Mouse (Mus musculus) 3T3-L1 (cell line): ENCODE measurements around the gene Nagpa.

Experiments used
- DNase-seq: peaks from one replicate; pipeline ENCODE4 v3.0.0-alpha.2; 2015; ENCODE audit warnings: low read depth, low spot score

Nagpa gene

GRCm38 (mm10) chr16:5202681-5203080, 1.1 kb downstream of the Nagpa start:
- peak; percentile 89 for DNase-seq

- peak; percentile 85 for DNase-seq
These were observed 8.7 kb downstream of the Nagpa start for GRCm38 (mm10) chr16:5195080-5195479.

DNA sequence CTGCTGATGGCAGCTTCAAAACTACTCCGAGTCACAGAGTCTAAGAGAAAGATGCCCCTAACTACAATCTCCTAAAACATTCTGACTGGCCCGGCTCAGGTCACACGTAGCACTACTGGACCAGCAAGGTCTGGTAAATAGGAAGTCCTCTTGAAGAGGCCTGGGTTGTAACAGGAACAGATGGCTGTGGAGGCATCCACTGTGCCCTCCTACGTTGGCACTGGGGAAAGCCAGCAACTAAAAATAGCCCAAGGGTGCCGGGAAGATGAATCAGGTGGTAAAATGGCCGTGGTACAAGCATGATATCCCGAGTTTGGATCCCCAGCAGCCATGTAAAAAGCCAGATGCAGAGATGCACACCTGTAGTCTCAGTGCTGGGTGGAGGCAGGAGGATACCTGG, 17.6 kb downstream of the Nagpa start:
- DNase-seq: no peak

GRCm38 (mm10) chr16:5185691-5186090, 18.1 kb downstream of the Nagpa start:
- DNase-seq: no peak

DNA sequence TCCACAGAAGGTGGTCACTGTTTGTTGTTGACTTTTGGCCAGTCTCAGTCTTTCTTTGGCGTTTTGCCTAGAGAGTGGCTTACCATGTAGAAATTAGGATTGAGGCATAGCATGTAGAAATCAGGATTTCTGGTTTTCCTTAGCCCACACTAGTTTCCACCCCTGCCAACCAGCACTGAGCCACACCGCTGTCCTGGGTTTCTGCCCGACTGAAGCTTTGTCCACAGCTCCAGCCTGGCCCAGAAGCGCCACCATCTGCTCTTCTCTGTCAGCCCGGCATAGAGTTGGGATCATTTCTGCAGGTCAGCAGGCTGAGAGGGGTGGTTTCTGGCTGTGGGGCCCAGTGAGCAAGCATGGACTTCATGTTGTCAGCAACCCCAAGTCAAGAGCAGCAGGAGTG, 18.9 kb downstream of the Nagpa start:
- DNase-seq: no peak

DNA sequence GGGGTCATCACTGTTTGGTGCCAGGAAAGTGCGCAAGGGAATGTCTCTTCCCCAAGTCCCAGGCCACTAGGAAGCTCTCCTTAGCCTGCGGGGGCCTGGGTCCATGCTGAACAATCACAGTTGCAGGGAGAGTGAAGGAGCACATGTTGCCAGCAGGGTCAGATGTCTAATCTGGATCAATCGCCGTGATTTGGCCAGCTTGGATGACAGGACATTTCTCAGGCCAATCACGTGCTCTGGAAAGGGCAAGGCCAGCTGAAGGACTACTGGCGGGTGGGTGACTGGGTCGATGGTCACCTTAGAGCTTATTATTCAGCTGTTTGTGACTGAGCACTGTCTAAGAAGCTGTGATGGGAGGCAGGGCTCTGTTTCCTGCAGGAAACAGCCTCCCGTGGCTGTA, 19.7 kb downstream of the Nagpa start:
- no peak for DNase-seq

GRCm38 (mm10) chr16:5183310-5183975, 20.4 kb downstream of the Nagpa start:
- no peak for DNase-seq

DNA sequence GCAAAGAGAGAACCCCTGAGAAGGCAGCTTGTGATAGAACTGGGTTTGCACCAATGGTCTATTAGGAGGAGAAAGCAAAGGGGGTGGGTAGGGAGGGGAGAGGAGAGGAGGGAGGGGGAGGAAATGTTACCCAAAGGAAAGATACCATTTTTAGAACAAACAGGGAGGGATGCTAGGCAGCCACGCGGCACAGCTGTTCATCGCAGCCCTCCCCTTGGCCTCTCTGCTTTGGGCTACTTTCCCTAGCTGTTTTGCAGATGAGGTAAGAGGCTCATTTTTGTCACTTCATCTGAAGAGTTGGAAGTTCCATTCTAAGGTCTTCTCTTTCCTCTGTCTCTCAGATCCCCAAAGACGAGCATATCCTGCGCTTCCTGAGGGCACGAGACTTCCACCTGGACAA, 31.2 kb downstream of the Nagpa start:
- no peak for DNase-seq

- DNase-seq: no peak
These were observed 35.0 kb downstream of the Nagpa start for GRCm38 (mm10) chr16:5168829-5169228.

DNA sequence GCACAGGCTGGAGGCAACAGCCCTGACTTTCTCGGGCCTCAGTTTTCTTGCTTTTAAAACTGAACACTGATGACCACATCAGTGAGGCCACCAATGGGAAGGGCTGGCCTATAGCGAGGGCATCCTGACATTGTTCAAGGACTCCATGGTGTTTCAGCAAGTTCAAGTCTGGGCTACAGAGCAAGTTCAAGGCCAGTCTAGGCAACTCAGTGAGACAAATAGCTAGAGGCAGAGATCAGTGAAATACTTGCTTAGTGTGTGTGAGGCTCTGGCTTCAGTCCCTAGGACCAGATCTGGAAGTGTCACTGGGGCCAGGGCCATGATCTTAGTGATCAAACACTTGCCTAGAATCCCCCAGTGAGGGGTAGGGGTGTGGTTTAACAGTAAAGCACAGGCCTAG, 35.8 kb downstream of the Nagpa start:
- DNase-seq: no peak

DNA sequence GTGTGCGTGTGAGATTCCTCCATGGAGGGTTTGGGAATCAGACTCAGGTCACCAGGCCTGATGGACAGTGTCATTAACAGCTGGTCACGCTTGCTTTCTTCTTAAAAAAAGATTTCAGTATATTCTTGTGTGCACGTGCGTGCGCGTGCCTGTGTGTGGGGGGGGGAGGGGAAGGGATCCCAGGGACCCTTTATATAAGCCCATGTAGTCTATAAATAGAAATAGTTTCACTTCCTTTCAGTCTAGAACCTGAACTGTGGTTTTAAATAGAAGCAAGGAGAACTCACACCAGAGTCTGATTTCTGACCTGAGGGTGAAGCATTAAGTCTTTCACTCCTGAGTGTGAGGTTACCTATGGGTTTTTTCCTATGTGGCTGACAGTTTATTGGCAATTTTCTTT, 39.5 kb downstream of the Nagpa start:
- DNase-seq: no peak

- DNase-seq: peak; percentile 48
These were observed 44.6 kb downstream of the Nagpa start for GRCm38 (mm10) chr16:5159248-5159647.

DNA sequence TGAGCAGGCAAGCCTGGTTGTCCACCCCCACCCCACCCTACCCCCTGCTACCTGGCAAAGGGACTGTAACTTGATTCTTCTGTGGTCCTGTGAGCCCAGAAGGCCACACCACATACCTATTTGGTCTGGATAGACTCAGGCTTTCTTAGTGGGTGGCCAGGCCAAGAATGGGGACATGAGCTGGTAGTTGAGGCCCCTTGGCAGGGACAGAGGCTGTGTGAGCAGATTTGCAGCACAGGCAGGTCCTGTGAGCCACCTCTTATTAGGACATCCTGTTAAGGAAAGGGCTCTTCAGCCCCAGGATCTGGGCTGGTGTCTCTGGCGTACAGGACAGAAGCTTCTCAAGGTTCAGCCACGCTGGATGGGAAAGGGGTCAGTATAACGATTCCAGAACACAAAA, 46.7 kb downstream of the Nagpa start:
- DNase-seq: no peak

- DNase-seq: no peak
These were observed 47.3 kb downstream of the Nagpa start for GRCm38 (mm10) chr16:5156495-5156894.

- no peak for DNase-seq
These were observed 48.8 kb downstream of the Nagpa start for GRCm38 (mm10) chr16:5155014-5155413.

DNA sequence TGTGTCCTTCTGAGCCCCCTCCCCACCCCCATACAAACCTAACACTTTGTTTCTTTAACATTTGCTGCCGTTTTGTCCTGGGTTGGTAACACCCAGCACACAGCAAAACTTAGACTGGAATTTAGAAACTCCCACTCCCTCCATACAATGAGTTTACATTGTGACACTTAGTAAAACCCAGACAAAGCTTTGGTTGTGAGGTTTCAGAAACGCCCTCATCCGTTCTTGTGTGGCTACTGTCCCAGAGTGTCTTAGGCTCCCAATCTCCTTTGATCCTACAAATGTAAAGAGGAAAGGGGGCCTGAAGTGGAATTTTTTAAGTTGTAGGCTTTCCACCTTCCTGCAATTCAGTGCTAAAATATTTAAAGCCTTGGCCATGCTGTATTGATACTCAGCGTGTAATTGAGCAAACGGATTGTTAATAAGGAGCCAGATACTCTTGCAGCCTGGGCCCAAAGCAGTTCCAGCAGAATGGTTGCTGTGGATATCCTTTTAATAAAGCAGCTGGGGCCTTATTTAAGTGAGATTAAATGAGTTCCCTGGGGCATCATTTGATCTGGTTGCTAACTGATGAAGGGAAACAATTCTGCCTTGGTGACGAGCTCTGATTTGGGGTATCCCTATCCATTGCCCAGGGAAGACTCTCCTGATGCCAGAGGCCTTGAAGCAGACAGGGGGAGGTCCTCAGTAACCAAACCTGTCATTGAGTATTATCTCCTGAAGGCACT, 50.3 kb downstream of the Nagpa start:
- DNase-seq: no peak

DNA sequence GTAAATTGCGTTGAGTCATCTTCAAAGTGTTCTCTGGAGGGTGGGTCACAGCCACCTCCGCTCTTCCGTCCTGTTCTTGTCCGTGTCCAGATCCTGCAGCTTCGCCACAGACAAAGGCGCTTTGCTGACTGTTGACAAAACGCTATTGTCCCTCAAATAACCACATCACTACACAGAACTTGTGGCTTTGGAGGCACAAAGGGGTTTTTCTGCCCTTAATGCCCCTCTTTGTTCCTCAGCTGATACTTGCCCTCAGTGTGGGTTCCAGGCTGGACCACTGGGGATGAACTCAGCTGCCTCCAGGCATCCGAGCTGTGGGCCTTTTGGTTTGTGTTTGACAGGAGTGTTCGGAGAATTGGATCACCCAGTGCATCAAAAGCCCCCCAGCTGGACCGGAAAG, 53.3 kb downstream of the Nagpa start:
- no peak for DNase-seq

DNA sequence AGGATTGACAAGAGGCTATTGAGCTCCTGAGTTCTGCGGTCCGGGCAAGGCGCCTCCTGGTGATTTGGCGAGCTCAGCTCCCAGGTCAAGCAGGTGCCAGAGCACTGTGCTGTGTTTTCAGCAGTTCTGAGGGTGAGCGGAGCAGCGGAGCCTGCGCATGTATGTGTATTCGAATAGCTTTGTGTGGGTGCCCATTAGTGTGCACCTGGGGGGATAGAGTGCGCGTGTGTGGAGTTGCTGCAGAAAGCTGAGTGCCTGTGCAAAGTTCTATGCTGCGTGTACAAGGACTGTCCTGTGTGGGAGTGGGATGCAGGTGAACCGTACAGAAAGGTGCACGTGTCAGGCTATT, 56.8 kb downstream of the Nagpa start, which contains the start of gene Sec14l5:
Sec14l5 (plus strand) TSS at position 73 of the 349 bp plus-strand sequence.
- no peak for DNase-seq

GRCm38 (mm10) chr16:5146367-5147036, 57.3 kb downstream of the Nagpa start:
- DNase-seq: peak; percentile 80

DNA sequence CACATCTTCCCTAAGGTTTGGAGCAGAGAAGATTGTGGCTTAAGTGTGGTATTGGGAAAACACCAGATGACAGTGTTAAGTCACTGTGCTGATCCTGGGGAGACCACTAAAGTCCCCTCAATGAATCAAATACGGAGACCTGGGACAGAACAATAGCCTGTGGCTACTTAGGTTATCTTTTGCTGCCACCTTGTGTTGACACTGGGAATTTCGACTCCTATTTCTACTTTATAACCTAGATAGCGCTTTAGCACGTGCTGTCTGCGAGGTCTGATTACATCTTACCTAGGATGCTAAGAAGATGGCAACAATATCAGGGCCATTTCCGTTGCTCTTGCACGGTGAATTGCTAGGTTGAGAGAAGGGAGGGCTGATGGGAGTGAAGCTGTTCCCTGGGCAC, 58.2 kb downstream of the Nagpa start:
- DNase-seq: peak; percentile 94
